Mouse (Mus musculus) hematopoietic multipotent progenitor cell, adult 10-12 weeks (in vitro differentiated cells): ENCODE measurements around the gene Prr15l. TPM values are rescaled to one million over a fixed set of nuclear protein-coding genes. Genes with fewer than 3 reads are reported as not detected.

Experiments used
- polyA plus RNA-seq: library from polyadenylated mRNA; stranded (reverse); fragments of >175 nt; gene quantifications from 2 replicates; pipeline ENCODE4 v1.2.3, GENCODE M21; 2012; ENCODE audit warnings: low replicate concordance

Prr15l gene
- polyA plus RNA-seq = not detected in 2 replicates

GRCm38 (mm10) chr11:96928088-96928487 lies at the start of gene Prr15l:
Prr15l (plus strand) TSS chr11:96928104.

GRCm38 (mm10) chr11:96916044-96916884 lies 11.6 kb upstream of the Prr15l start, which contains the start of gene Cdk5rap3:
Cdk5rap3 (minus strand) TSS chr11:96916496.

GRCm38 (mm10) chr11:96943746-96944304 lies 15.9 kb downstream of the Prr15l start, which contains the start of gene Pnpo:
Pnpo (minus strand) TSS chr11:96943986.

GRCm38 (mm10) chr11:96982859-96983258 lies 55.0 kb downstream of the Prr15l start, which contains the start of gene Sp2:
Sp2 (minus strand) TSS chr11:96982959.

Other genes with a start within 250 kb of the Prr15l start
- gene Snx11, start 150.5 kb upstream of the Prr15l start, polyA plus RNA-seq = 26.7 and 30.3 TPM in 2 replicates
- gene Cbx1, start 139.0 kb upstream of the Prr15l start, polyA plus RNA-seq = 40.1 and 47.2 TPM in 2 replicates
- gene Nfe2l1, start 98.1 kb upstream of the Prr15l start, polyA plus RNA-seq = 61.5 and 118 TPM in 2 replicates
- gene Copz2, start 78.2 kb upstream of the Prr15l start, polyA plus RNA-seq = 3.0 and 7.8 TPM in 2 replicates
- gene Cdk5rap3, start 11.6 kb upstream of the Prr15l start, polyA plus RNA-seq = 34.3 and 41.3 TPM in 2 replicates
- 9.4 and 20.6 TPM in 2 replicates for gene Pnpo, start 15.9 kb downstream of the Prr15l start, polyA plus RNA-seq
- gene Sp2, start 54.9 kb downstream of the Prr15l start, polyA plus RNA-seq = 83.9 and 145 TPM in 2 replicates
- gene Sp6, start 85.3 kb downstream of the Prr15l start, polyA plus RNA-seq = 2.3 and 5.2 TPM in 2 replicates
- gene Scrn2, start 101.8 kb downstream of the Prr15l start, polyA plus RNA-seq = 17.6 and 19.0 TPM in 2 replicates
- not detected in 2 replicates for gene Lrrc46, start 113.3 kb downstream of the Prr15l start, polyA plus RNA-seq
- gene Mrpl10, start 113.5 kb downstream of the Prr15l start, polyA plus RNA-seq = 39.2 and 57.7 TPM in 2 replicates
- gene Osbpl7, start 122.5 kb downstream of the Prr15l start, polyA plus RNA-seq = 27.4 and 36.0 TPM in 2 replicates
- 24.3 and 88.8 TPM in 2 replicates for gene Tbx21, start 187.2 kb downstream of the Prr15l start, polyA plus RNA-seq
- 15.4 and 60.6 TPM in 2 replicates for gene Tbkbp1, start 223.4 kb downstream of the Prr15l start, polyA plus RNA-seq